Mouse (Mus musculus): ENCODE measurements around the gene Coro1a. TPM values are rescaled to one million over a fixed set of nuclear protein-coding genes. Genes with fewer than 3 reads are reported as not detected.

Gene Coro1a
- polyA plus RNA-seq, 1 experiment: 157 TPM

- WGBS: 13% methylated on average over 1 of the region's 1 CpGs
- Histone ChIP-seq H3K36me3 (ENCODE audit: control insufficient read depth, insufficient read depth, low read length) (peaks cover 9% of the 10 kb centered on the region; the same call in 1 of the 2 replicates), H3K27me3 (ENCODE audit: control insufficient read depth, insufficient read depth, low read length) (no peaks in the 10 kb centered on the region), H3K4me1 (ENCODE audit: control insufficient read depth, insufficient read depth, insufficient read length, low read length) (peaks cover 17% of the 10 kb centered on the region; the same call in 1 of the 2 replicates), H3K4me3 (ENCODE audit: low read depth, low read length) (peak within 1 kb of the TSS; percentile 20), H3K27ac (ENCODE audit: insufficient read depth, low read depth, low read length) (peak within 1 kb of the TSS; percentile 85)
- TF ChIP-seq CTCF (IDR thresholded peaks at IDR 0.05; ENCODE audit: extremely low read depth, insufficient read length, insufficient replicate concordance, low read depth, low read length) (no peak), POLR2A (IDR thresholded peaks at IDR 0.05; ENCODE audit: low read depth, low read length) (no peak)
These were observed 31.4 kb downstream of the Coro1a start, which contains the start of gene Sult1a1 for GRCm38 (mm10) chr7:126676207-126676606. TSS of gene Sult1a1 (minus strand) at chr7:126676432.

GRCm38 (mm10) chr7:126675104-126675503 is 32.5 kb downstream of the Coro1a start:
- Histone ChIP-seq H3K27ac (ENCODE audit: insufficient read depth, low read depth, low read length) (no peak overlapping the region), H3K27me3 (ENCODE audit: control insufficient read depth, insufficient read depth, low read length) (no peaks in the 10 kb centered on the region), H3K4me1 (ENCODE audit: control insufficient read depth, insufficient read depth, insufficient read length, low read length) (peaks cover 15% of the 10 kb centered on the region; the same call in 1 of the 2 replicates), H3K36me3 (ENCODE audit: control insufficient read depth, insufficient read depth, low read length) (peaks cover 9% of the 10 kb centered on the region; the same call in 1 of the 2 replicates), H3K4me3 (ENCODE audit: low read depth, low read length) (no peak overlapping the region)
- TF ChIP-seq CTCF (IDR thresholded peaks at IDR 0.05; ENCODE audit: extremely low read depth, insufficient read length, insufficient replicate concordance, low read depth, low read length): no peak
- TF ChIP-seq POLR2A (IDR thresholded peaks at IDR 0.05; ENCODE audit: low read depth, low read length): no peak
- WGBS: 94% methylated on average over 8 of the region's 8 CpGs

GRCm38 (mm10) chr7:126672111-126672510 is 35.5 kb downstream of the Coro1a start:
- H3K36me3 ChIP-seq (ENCODE audit: control insufficient read depth, insufficient read depth, low read length): peaks cover 9% of the 10 kb centered on the region; the same call in 1 of the 2 replicates
- no peaks in the 10 kb centered on the region for H3K27me3 ChIP-seq (ENCODE audit: control insufficient read depth, insufficient read depth, low read length)
- H3K4me1 ChIP-seq (ENCODE audit: control insufficient read depth, insufficient read depth, insufficient read length, low read length): peaks cover 22% of the 10 kb centered on the region
- WGBS: 94% methylated on average over 9 of the region's 9 CpGs
- H3K4me3 ChIP-seq (ENCODE audit: low read depth, low read length): no peak overlapping the region
- H3K27ac ChIP-seq (ENCODE audit: insufficient read depth, low read depth, low read length): no peak overlapping the region
- TF ChIP-seq POLR2A (IDR thresholded peaks at IDR 0.05; ENCODE audit: low read depth, low read length) (no peak), CTCF (IDR thresholded peaks at IDR 0.05; ENCODE audit: extremely low read depth, insufficient read length, insufficient replicate concordance, low read depth, low read length) (no peak)

- TF ChIP-seq CTCF (IDR thresholded peaks at IDR 0.05; ENCODE audit: extremely low read depth, insufficient read length, insufficient replicate concordance, low read depth, low read length): no peak
- no peak for TF ChIP-seq POLR2A (IDR thresholded peaks at IDR 0.05; ENCODE audit: low read depth, low read length)
- Histone ChIP-seq H3K27me3 (ENCODE audit: control insufficient read depth, insufficient read depth, low read length) (no peaks in the 10 kb centered on the region), H3K4me3 (ENCODE audit: low read depth, low read length) (no peak overlapping the region), H3K36me3 (ENCODE audit: control insufficient read depth, insufficient read depth, low read length) (peaks cover 14% of the 10 kb centered on the region), H3K4me1 (ENCODE audit: control insufficient read depth, insufficient read depth, insufficient read length, low read length) (peaks cover 9% of the 10 kb centered on the region), H3K27ac (ENCODE audit: insufficient read depth, low read depth, low read length) (no peak overlapping the region)
- 89% methylated on average over 3 of the region's 3 CpGs for WGBS
These were observed 37.4 kb downstream of the Coro1a start for GRCm38 (mm10) chr7:126670152-126670551.

- TF ChIP-seq CTCF (IDR thresholded peaks at IDR 0.05; ENCODE audit: extremely low read depth, insufficient read length, insufficient replicate concordance, low read depth, low read length) (no peak), POLR2A (IDR thresholded peaks at IDR 0.05; ENCODE audit: low read depth, low read length) (no peak)
- Histone ChIP-seq H3K27ac (ENCODE audit: insufficient read depth, low read depth, low read length) (no peak overlapping the region), H3K27me3 (ENCODE audit: control insufficient read depth, insufficient read depth, low read length) (no peaks in the 10 kb centered on the region), H3K36me3 (ENCODE audit: control insufficient read depth, insufficient read depth, low read length) (peaks cover 18% of the 10 kb centered on the region), H3K4me1 (ENCODE audit: control insufficient read depth, insufficient read depth, insufficient read length, low read length) (peaks cover 9% of the 10 kb centered on the region), H3K4me3 (ENCODE audit: low read depth, low read length) (no peak overlapping the region)
- 66% methylated on average over 5 of the region's 5 CpGs for WGBS
These were observed 39.1 kb downstream of the Coro1a start for GRCm38 (mm10) chr7:126668452-126668851.

- TF ChIP-seq CTCF (IDR thresholded peaks at IDR 0.05; ENCODE audit: extremely low read depth, insufficient read length, insufficient replicate concordance, low read depth, low read length) (no peak), POLR2A (IDR thresholded peaks at IDR 0.05; ENCODE audit: low read depth, low read length) (no peak)
- Histone ChIP-seq H3K4me1 (ENCODE audit: control insufficient read depth, insufficient read depth, insufficient read length, low read length) (peaks cover 9% of the 10 kb centered on the region), H3K27me3 (ENCODE audit: control insufficient read depth, insufficient read depth, low read length) (no peaks in the 10 kb centered on the region), H3K4me3 (ENCODE audit: low read depth, low read length) (no peak overlapping the region), H3K27ac (ENCODE audit: insufficient read depth, low read depth, low read length) (no peak overlapping the region), H3K36me3 (ENCODE audit: control insufficient read depth, insufficient read depth, low read length) (peaks cover 15% of the 10 kb centered on the region)
- WGBS: 45% methylated on average over 9 of the region's 9 CpGs
These were observed 40.0 kb downstream of the Coro1a start for GRCm38 (mm10) chr7:126667495-126668090.

GRCm38 (mm10) chr7:126665269-126665668 is 42.3 kb downstream of the Coro1a start:
- H3K27me3 ChIP-seq (ENCODE audit: control insufficient read depth, insufficient read depth, low read length): no peaks in the 10 kb centered on the region
- no peak for TF ChIP-seq CTCF (IDR thresholded peaks at IDR 0.05; ENCODE audit: extremely low read depth, insufficient read length, insufficient replicate concordance, low read depth, low read length)
- TF ChIP-seq POLR2A (IDR thresholded peaks at IDR 0.05; ENCODE audit: low read depth, low read length): no peak
- H3K36me3 ChIP-seq (ENCODE audit: control insufficient read depth, insufficient read depth, low read length): peaks cover 8% of the 10 kb centered on the region
- 85% methylated on average over 3 of the region's 3 CpGs for WGBS
- H3K4me3 ChIP-seq (ENCODE audit: low read depth, low read length): no peak overlapping the region
- no peak overlapping the region for H3K27ac ChIP-seq (ENCODE audit: insufficient read depth, low read depth, low read length)
- peaks cover 9% of the 10 kb centered on the region for H3K4me1 ChIP-seq (ENCODE audit: control insufficient read depth, insufficient read depth, insufficient read length, low read length)

Measured in small intestine, adult 2 months (tissue).